Mouse (Mus musculus) embryonic facial prominence, embryonic 11.5 days (tissue): ENCODE data around the gene Angptl4. TPM values are rescaled to one million over a fixed set of nuclear protein-coding genes. Genes with fewer than 3 reads are reported as not detected.

ENCODE experiments used
- ATAC-seq: fragments of 200-750 bp; cut with Nextera tagmentation; replicated peaks from 2 replicates; pipeline ENCODE4 v1.8.0; 2017; ENCODE audit warnings: low read depth; ENCODE audit not compliant: insufficient number of reproducible peaks, low FRiP score, low TSS enrichment
- DNase-seq: peaks from one replicate; pipeline ENCODE4 v3.0.0-alpha.2; 2015; ENCODE audit warnings: low spot score
- H3K27ac ChIP-seq: fragments of 300-500 bp; sonication (generic); replicated peaks from 2 replicates; pipeline ENCODE4 v1.5.1; 2014; ENCODE audit warnings: mild to moderate bottlenecking, low read depth, low read length, control low read depth
- H3K27me3 ChIP-seq: fragments of 300-500 bp; sonication (generic); 2 replicates; pipeline ENCODE4 v1.6.1; 2014; ENCODE audit warnings: mild to moderate bottlenecking, low read length, moderate library complexity, mixed read lengths; ENCODE audit not compliant: control insufficient read depth, insufficient read depth
- H3K36me3 ChIP-seq: fragments of 300-500 bp; sonication (generic); replicated peaks from 2 replicates; pipeline ENCODE4 v1.6.1; 2014; ENCODE audit warnings: low read depth, mild to moderate bottlenecking, low read length, moderate library complexity, mixed read lengths; ENCODE audit not compliant: control insufficient read depth, insufficient read depth
- H3K4me1 ChIP-seq: fragments of 300-500 bp; sonication (generic); 2 replicates; pipeline ENCODE4 v1.6.1; 2014; ENCODE audit warnings: low read length, mixed read lengths; ENCODE audit not compliant: control insufficient read depth, insufficient read depth
- H3K4me2 ChIP-seq: fragments of 300-500 bp; sonication (generic); 2 replicates; pipeline ENCODE4 v1.6.1; 2014; ENCODE audit warnings: low read depth, mild to moderate bottlenecking, control low read depth, low read length, moderate library complexity
- H3K4me3 ChIP-seq: fragments of 300-500 bp; sonication (generic); 2 replicates; pipeline ENCODE4 v1.5.1; 2014; ENCODE audit warnings: low read depth, low read length, control low read depth
- H3K9ac ChIP-seq: fragments of 300-500 bp; sonication (generic); replicated peaks from 2 replicates; pipeline ENCODE4 v1.6.1; 2014; ENCODE audit warnings: mild to moderate bottlenecking, control low read depth, low read length
- H3K9me3 ChIP-seq: fragments of 300-500 bp; sonication (generic); replicated peaks from 2 replicates; pipeline ENCODE4 v1.6.1; 2016; ENCODE audit warnings: mild to moderate bottlenecking, low read length, inconsistent platforms, mixed read lengths; ENCODE audit not compliant: control insufficient read depth
- WGBS: fragments of 180-500 bp; shearing (Covaris S2); extraction: QIAGEN DNeasy Blood & Tissue Kit; methylation state at CpG from one replicate; pipeline ENCODE4 v1.1.7; 2014; 5-methylcytosine and 5-hydroxymethylcytosine counted together
- polyA plus RNA-seq: library from polyadenylated mRNA; unstranded; fragments of >200 nt; fragmentation: Nextera tagmentation; extraction: Ambion mirVana; gene quantifications from 2 replicates; pipeline ENCODE4 v1.2.1, GENCODE M21; 2014

Angptl4 gene
- polyA plus RNA-seq, 1 experiment from 2014 or later = 44.5 TPM

DNA sequence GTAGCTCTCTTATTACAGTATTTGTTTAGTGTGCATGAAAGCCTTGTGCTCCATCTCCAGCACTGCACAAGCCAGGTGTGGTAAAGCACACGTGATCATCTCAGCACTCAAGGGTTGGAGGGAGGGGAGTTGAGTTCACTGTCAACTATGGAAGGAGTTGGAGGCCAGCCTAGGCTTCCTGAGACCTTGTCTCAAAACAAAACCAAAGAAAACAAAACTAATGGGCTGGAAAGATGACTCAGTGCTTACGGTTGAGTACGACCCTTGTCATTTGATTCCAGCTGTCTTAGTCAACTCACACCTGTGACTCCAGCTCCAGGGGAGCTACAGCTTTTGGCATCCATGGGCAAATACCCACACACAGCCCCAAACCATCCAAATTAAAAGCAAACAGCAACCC lies 30.8 kb upstream of the Angptl4 start:
- H3K27ac ChIP-seq = no peak overlapping the region
- DNase-seq = no peak
- ATAC-seq = no peak
- H3K9ac ChIP-seq = no peak overlapping the region
- no peaks in the 10 kb centered on the region for H3K9me3 ChIP-seq
- peaks cover 3% of the 10 kb centered on the region; the same call in 1 of the 2 replicates for H3K4me1 ChIP-seq
- no peaks in the 10 kb centered on the region for H3K27me3 ChIP-seq
- no peak overlapping the region for H3K4me3 ChIP-seq
- WGBS = 34% methylated on average over 3 of the region's 3 CpGs
- H3K36me3 ChIP-seq = no peaks in the 10 kb centered on the region; the same call in 1 of the 2 replicates
- H3K4me2 ChIP-seq = no peak overlapping the region; the same call in 1 of the 2 replicates

DNA sequence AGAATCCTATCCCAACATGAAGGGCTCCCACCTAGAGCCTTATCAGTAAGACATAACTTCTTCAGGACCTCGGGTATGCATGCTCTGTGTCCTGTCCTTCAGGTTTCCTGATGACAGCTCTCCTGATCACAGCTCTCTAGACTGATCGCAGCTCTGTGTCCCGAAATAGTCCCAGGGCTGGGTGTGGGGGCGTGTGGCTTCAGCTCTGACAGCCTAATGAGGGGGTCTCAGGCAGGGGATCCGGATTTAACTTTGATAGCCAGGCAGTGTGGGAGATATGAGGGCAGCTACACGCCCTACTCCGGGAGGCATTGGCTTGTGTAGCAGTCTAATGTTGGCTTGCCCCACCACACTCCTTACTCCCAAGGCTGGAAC lies 29.5 kb upstream of the Angptl4 start:
- Histone ChIP-seq H3K27ac (no peak overlapping the region), H3K27me3 (no peaks in the 10 kb centered on the region), H3K4me1 (no peaks in the 10 kb centered on the region; the same call in 1 of the 2 replicates), H3K9me3 (no peaks in the 10 kb centered on the region), H3K4me2 (peak overlapping the region; percentile 82), H3K4me3 (peak overlapping the region; percentile 53), H3K36me3 (no peaks in the 10 kb centered on the region), H3K9ac (peak overlapping the region; percentile 49)
- no peak for DNase-seq
- WGBS = 28% methylated on average over 7 of the region's 7 CpGs
- ATAC-seq = no peak

GRCm38 (mm10) chr17:33810334-33811141 lies 28.9 kb upstream of the Angptl4 start, which contains the start of gene Kank3:
Kank3 (plus strand) TSS chr17:33810519.
- H3K27ac ChIP-seq = no peak within 1 kb of the TSS; the same call in 1 of the 2 replicates
- WGBS = under 1% methylated on average over 36 of the region's 36 CpGs
- peak; percentile 98 for ATAC-seq
- peak within 1 kb of the TSS; percentile 82 for H3K4me2 ChIP-seq
- no peaks in the 10 kb centered on the region for H3K36me3 ChIP-seq
- H3K4me1 ChIP-seq = no peaks in the 10 kb centered on the region; the same call in 1 of the 2 replicates
- H3K27me3 ChIP-seq = no peaks in the 10 kb centered on the region
- DNase-seq = peak; percentile 98
- no peaks in the 10 kb centered on the region for H3K9me3 ChIP-seq
- peak within 1 kb of the TSS; percentile 49 for H3K9ac ChIP-seq
- peak within 1 kb of the TSS; percentile 53 for H3K4me3 ChIP-seq

GRCm38 (mm10) chr17:33808192-33808591 lies 26.6 kb upstream of the Angptl4 start:
- H3K9me3 ChIP-seq = no peaks in the 10 kb centered on the region
- H3K9ac ChIP-seq = no peak overlapping the region
- no peak overlapping the region for H3K27ac ChIP-seq
- 40% methylated on average over 10 of the region's 10 CpGs for WGBS
- H3K4me3 ChIP-seq = no peak overlapping the region
- H3K4me2 ChIP-seq = no peak overlapping the region
- H3K27me3 ChIP-seq = no peaks in the 10 kb centered on the region
- DNase-seq (no peak), ATAC-seq (no peak)
- no peaks in the 10 kb centered on the region for H3K36me3 ChIP-seq
- no peaks in the 10 kb centered on the region; the same call in 1 of the 2 replicates for H3K4me1 ChIP-seq

- no peak for ATAC-seq
- no peaks in the 10 kb centered on the region for H3K27me3 ChIP-seq
- H3K9ac ChIP-seq = no peak overlapping the region
- DNase-seq = no peak
- H3K4me1 ChIP-seq = no peaks in the 10 kb centered on the region; the same call in 1 of the 2 replicates
- H3K27ac ChIP-seq = no peak overlapping the region
- H3K9me3 ChIP-seq = no peaks in the 10 kb centered on the region
- H3K4me2 ChIP-seq = no peak overlapping the region
- no peaks in the 10 kb centered on the region for H3K36me3 ChIP-seq
- WGBS = 62% methylated on average over 8 of the region's 9 CpGs
- no peak overlapping the region for H3K4me3 ChIP-seq
Measured at GRCm38 (mm10) chr17:33807181-33807888, 25.7 kb upstream of the Angptl4 start.

- Histone ChIP-seq H3K27ac (no peak overlapping the region), H3K4me2 (no peak overlapping the region), H3K27me3 (no peaks in the 10 kb centered on the region), H3K4me3 (no peak overlapping the region), H3K4me1 (no peaks in the 10 kb centered on the region), H3K9ac (no peak overlapping the region), H3K9me3 (no peaks in the 10 kb centered on the region), H3K36me3 (no peaks in the 10 kb centered on the region)
- no peak for DNase-seq
- ATAC-seq = no peak
- WGBS = 65% methylated on average over 1 of the region's 1 CpGs
Measured at GRCm38 (mm10) chr17:33804745-33805144, 23.1 kb upstream of the Angptl4 start.

DNA sequence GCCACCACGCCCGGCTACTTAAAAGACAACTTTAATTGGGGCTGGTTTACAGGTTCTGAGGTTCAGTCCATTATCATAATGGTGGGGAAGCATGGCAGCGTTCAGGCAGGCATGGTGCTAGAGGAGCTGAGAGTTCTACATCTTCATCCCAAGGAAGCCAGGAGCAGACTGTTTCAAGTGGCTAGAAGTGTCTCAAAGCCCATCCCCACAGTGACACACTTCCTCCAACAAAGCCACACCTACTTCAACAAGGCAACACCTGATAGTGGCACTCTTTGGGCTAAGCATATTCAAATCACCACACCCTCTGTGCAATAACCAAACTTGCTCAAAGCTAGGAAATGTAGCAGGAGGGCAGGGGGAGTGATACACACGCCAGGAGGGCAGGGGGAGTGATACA lies 22.6 kb upstream of the Angptl4 start:
- ATAC-seq (no peak), DNase-seq (no peak)
- WGBS = 65% methylated on average over 4 of the region's 4 CpGs
- no peaks in the 10 kb centered on the region for H3K4me1 ChIP-seq
- H3K27ac ChIP-seq = no peak overlapping the region
- H3K4me3 ChIP-seq = no peak overlapping the region
- no peaks in the 10 kb centered on the region for H3K9me3 ChIP-seq
- H3K27me3 ChIP-seq = no peaks in the 10 kb centered on the region
- H3K36me3 ChIP-seq = no peaks in the 10 kb centered on the region
- H3K9ac ChIP-seq = no peak overlapping the region
- H3K4me2 ChIP-seq = no peak overlapping the region

- Histone ChIP-seq H3K27me3 (no peaks in the 10 kb centered on the region), H3K9me3 (no peaks in the 10 kb centered on the region), H3K27ac (no peak overlapping the region), H3K4me2 (no peak overlapping the region), H3K36me3 (no peaks in the 10 kb centered on the region), H3K4me3 (no peak overlapping the region), H3K4me1 (no peaks in the 10 kb centered on the region), H3K9ac (no peak overlapping the region)
- WGBS = 3% methylated on average over 2 of the region's 2 CpGs
- DNase-seq = peak; percentile 69
- no peak for ATAC-seq
Measured at GRCm38 (mm10) chr17:33802221-33802620, 20.6 kb upstream of the Angptl4 start.
